Mouse (Mus musculus) ZHBTc4 (cell line): ENCODE measurements at regions not wholly inside any gene's neighbourhood (a gene's known extent, or its start where the extent isn't known, plus 50 kb on each side); places are given as distances from the start of the nearest gene placed in this dataset.
A peak's percentile ranks its signal among the peaks of the same experiment; 100 is the strongest.

ENCODE experiments used
- DNase-seq: peaks from one replicate; pipeline ENCODE4 v3.0.0-alpha.2; 2011; ENCODE audit warnings: low read depth, low spot score

DNA sequence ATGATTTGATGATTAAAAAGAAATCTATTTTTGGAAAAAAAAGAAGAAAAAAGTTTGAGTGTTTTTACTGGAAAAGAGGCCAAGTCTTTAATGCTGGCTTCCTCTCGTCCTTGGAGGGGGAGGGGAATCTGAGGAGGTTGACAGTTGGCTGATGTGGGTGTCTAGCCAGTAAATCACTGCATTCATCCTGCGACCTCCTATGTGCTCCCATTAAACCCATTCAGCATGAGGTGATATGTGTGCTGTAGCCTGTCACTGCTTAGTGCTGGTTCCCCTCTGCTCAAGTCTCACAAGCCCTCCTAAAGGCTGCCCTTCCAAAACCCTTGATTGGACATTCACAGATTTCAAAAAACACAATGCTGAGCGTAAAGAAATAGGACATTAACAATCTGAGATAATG is 68.7 kb downstream of the Atoh1 start:
- no peak for DNase-seq

DNA sequence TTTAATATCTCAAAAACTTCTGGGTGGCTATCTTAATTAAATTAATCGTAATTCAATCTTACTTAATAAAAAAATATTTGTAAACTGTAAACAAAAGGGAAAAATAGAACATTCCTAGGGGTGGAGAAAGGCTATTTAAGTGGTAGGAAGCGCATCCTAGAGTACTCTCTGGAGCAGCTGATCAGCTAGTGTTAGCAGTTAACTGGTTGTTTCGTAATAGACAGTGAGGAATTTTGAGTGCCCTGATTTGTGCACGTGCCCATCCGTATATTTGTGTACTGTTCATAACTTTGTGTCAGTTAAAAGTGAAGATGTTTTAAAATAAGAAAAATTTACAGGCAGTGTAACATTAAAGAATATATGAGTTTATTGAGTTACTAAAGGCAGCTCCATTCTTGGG is 69.9 kb downstream of the Atoh1 start:
- no peak for DNase-seq

DNA sequence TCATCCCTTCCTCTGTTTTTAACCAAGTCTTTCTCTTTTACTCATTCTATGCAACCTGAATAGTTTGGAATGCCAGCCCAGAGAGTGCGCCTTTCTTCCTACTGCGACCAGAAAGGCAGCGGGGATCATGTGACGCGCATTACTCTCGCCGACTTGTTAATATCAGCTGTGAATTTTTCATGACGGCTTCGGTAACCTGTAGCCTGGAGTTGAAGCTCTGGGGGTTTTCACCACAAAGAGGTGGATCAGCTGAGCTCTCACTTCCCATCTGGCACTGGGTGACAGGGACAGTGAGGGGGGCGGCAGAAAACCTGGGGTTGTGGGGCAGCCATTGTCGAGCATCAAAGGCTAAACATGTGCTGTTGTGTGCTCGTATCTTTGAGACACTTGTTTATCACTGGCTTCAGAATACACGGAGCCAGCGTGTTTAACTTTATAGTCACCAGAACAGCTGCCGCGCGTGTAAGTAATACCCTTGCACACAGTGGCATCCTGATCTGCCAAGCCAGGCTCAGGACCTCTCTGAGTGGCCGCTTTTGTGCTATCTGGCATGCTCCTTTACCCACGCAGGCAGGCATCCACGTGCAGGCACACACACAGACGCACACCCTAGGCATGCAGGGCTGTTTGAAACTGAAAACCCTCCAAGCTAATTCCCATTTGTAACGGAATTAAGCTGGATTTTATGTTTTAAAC is 70.5 kb downstream of the Atoh1 start:
- peak; percentile 12 for DNase-seq

DNA sequence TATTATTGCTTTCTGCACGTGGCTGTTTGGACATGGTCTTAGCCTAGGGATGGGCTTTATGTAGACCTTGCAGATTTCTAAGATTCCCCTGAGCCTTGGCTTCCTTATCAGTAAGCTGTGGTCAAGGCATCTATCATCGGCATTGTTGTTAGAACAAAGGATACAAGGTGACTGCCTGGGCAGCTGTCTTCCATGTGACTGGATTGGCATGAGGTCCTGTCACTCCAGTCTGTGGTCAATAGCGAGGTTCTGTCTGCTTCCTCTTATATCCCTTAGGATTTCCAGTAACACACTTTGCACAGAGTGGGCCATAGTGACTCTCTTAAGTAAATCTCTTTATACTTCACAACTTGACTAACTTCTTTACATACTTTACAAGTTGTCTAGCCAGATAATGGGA is 72.0 kb downstream of the Atoh1 start:
- DNase-seq, result no peak

DNA sequence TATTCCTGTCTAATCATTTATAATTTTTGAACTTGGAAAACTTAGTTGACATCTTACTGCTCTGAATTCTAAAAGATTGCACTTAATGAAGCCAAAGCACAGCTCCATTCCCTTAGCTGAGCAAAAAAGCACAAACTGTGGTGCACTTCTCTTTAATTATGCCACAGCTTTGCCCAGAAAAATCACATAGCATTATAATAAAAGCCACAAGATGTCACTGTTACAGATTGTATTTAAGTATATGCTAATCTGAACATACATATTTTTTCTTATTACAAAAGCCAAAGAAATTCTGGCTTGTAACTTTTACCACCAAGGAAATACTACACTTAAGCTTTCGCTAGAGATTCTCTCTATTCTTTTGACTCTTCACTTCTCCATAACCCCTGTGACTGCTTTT is 86.2 kb downstream of the Atoh1 start:
- DNase-seq, result no peak

DNA sequence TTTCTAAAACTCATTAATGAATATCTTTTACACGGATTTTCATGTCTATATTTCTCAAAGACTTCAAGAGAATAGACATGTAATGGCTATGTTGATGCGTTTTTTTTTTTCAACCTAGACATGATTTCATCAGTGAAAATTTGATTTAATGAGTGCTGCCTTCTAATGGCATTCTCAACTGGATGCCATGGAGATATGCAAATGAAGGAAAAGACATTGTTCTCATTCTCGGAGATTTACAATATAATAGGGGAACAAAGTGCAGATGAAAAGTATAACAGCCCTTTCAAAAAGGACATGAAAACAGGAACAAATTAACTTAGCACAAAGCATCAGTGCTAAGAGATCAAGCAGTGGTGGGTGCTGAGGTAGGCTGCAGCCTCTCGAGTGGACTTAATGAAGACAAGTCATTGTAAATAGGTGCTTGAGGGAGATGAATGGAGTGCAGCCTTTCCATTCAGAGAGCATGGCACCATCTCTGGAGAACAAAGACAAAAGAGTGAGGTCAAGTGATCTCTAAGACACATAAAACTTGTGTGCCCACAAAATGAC is 120.2 kb downstream of the Atoh1 start:
- no peak for DNase-seq

DNA sequence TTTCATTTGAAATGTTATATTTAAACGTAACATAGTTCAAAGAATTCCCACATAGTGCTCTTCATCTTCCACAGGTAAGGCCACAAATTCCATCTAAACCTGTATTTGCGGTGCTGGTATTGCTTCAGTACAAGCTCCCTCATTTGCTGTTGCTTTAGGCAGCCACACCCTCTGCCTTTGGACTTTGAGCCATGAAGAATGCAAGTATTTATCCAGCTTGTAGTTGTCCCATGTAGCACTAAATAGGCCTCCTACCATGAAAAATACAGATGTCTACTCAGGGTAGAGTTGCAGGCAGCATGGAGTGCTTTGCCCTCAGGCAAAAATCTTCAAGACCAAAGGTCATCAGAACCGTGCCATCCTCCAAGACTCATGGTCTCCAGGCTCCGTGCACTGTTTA is 134.0 kb downstream of the Atoh1 start:
- no peak for DNase-seq

DNA sequence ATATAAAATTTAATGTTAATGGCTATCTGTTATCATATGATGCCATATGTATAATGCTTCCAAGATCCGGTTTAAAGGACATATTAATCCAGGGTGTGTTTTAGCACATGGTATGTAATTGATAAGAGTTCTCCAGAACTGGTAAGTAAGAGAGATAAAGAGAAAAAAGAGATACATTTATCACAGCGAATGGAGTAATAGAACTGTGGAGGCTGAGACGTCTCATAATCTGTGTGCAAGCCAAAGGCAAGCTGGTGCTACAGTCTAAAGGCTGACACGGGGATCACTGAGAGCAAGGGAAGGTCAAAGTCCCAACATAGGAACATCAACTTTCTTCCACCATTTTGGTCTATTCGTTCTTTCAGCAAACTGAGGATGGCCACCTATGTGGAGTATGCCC is 146.0 kb upstream of the Smarcad1 start:
- no peak for DNase-seq
